Mouse (Mus musculus): ENCODE measurements around the gene Selenow. TPM values are rescaled to one million over a fixed set of nuclear protein-coding genes. Genes with fewer than 3 reads are reported as not detected.

Gene Selenow
- polyA plus RNA-seq, 1 experiment from 2014 or later, result 1,357 TPM

DNA sequence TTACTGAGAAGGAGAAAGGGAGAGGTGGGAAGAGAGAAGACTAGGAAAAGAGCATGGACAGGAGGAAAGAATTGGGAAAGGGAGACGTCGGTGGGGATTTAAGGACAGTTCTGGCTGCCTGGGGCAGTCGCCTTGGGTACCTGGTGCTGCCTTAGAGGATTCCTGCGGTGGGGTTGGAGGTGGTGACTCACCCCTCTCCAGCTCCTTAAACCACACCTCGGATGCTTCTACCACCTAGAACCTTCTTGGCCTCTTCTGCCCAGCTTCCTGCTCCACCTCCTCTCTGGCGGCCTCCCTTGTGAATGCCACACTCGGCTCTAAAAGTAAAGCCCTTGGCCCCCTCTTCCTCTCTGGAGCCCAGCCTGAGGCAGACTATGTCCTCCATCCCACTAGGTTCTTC is 33.3 kb upstream of the Selenow start:
- H3K4me3 ChIP-seq, result peak overlapping the region; percentile 17; the same call in 1 of the 2 replicates
- no peak for ATAC-seq
- H3K27ac ChIP-seq, result no peak overlapping the region
- H3K4me2 ChIP-seq, result peak overlapping the region; percentile 45
- peaks cover 6% of the 10 kb centered on the region; the same call in 1 of the 2 replicates for H3K4me1 ChIP-seq
- peak overlapping the region; percentile 34 for H3K9ac ChIP-seq
- 18% methylated on average over 7 of the region's 7 CpGs for WGBS
- H3K9me3 ChIP-seq (replicated peaks), result no peaks in the 10 kb centered on the region; the same call in 1 of the 2 replicates
- no peaks in the 10 kb centered on the region for H3K27me3 ChIP-seq
- H3K36me3 ChIP-seq (ENCODE audit: poor library complexity, severe bottlenecking), result no peaks in the 10 kb centered on the region

DNA sequence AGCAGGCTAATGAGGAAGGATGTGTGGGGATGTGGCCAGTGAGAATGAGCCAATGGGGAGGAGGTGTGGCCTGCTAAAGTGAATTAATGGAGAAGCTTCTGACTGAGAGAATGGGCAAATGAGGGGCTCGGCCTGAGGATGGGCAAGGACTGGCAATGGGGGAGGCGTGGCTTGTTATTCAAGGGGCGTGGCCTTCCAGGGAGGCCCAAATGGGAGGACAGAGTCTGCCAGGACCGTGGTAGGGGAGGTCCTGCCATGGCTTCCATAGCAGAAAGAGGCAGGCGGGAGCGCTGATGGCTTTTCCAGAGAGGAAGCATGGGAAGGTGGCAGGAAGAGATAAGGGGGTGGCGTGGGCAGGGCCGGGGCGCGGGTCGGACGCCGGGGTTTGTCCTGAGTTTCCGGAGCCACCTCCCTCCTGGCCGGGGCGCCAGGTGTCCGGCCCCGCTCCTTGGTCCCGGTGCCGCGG is 32.8 kb upstream of the Selenow start:
- ATAC-seq, result peak; percentile 27; the same call in 1 of the 2 replicates
- WGBS, result 5% methylated on average over 20 of the region's 21 CpGs
- no peaks in the 10 kb centered on the region for H3K27me3 ChIP-seq
- no peaks in the 10 kb centered on the region for H3K36me3 ChIP-seq (ENCODE audit: poor library complexity, severe bottlenecking)
- no peaks in the 10 kb centered on the region; the same call in 1 of the 2 replicates for H3K9me3 ChIP-seq (replicated peaks)
- H3K4me1 ChIP-seq, result peaks cover 6% of the 10 kb centered on the region; the same call in 1 of the 2 replicates
- H3K9ac ChIP-seq, result peak overlapping the region; percentile 34
- peak overlapping the region; percentile 17 for H3K4me3 ChIP-seq
- H3K4me2 ChIP-seq, result peak overlapping the region; percentile 45
- H3K27ac ChIP-seq, result no peak overlapping the region

GRCm38 (mm10) chr7:15954436-15954835 is 32.2 kb upstream of the Selenow start:
- Histone ChIP-seq H3K4me2 (no peak overlapping the region), H3K27ac (no peak overlapping the region), H3K36me3 (ENCODE audit: poor library complexity, severe bottlenecking) (no peaks in the 10 kb centered on the region), H3K4me1 (peaks cover 6% of the 10 kb centered on the region; the same call in 1 of the 2 replicates), H3K27me3 (no peaks in the 10 kb centered on the region), H3K9me3 (replicated peaks) (no peaks in the 10 kb centered on the region; the same call in 1 of the 2 replicates), H3K9ac (no peak overlapping the region), H3K4me3 (no peak overlapping the region)
- no peak for ATAC-seq
- 90% methylated on average over 7 of the region's 7 CpGs for WGBS

DNA sequence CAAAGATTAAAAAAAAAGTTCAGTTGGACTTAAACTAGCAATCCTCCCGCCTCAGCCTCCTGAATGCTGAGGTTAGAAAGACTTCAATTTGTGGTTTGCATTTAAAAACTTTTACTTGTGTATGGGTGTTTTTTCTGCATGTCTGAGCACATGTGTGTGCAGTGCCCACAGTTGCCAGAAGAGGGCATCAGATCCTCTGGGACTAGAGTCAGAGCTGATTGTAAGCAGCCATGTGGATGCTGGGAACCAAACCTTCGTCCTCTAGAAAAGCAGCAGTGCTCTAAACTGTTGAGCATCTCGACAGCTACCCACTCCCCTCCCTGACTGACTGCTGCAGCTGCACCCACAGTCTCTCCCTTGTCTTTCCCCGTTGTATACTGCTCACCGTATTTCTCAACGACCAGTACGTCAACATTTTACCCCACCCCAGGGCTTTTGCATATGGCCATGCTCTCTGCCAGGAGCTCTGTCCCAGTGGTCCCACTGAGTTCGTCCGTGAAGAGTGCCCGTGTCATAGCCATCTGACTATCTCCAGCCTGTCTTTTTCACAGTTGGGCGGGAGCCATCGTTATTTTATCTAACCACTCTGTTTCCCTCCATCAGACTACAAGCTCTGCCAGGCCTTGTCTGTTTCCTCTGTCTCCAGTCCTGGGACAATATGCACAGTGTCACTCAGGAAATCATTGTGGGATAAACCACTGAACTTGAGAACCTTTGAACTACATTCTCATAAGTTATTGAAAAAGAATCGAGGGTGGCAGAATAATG is 31.3 kb upstream of the Selenow start:
- no peak for ATAC-seq
- Histone ChIP-seq H3K4me2 (no peak overlapping the region), H3K4me3 (no peak overlapping the region), H3K9me3 (replicated peaks) (no peaks in the 10 kb centered on the region; the same call in 1 of the 2 replicates), H3K27me3 (no peaks in the 10 kb centered on the region), H3K9ac (no peak overlapping the region), H3K27ac (no peak overlapping the region), H3K36me3 (ENCODE audit: poor library complexity, severe bottlenecking) (no peaks in the 10 kb centered on the region), H3K4me1 (peaks cover 6% of the 10 kb centered on the region)
- 92% methylated on average over 13 of the region's 13 CpGs for WGBS

DNA sequence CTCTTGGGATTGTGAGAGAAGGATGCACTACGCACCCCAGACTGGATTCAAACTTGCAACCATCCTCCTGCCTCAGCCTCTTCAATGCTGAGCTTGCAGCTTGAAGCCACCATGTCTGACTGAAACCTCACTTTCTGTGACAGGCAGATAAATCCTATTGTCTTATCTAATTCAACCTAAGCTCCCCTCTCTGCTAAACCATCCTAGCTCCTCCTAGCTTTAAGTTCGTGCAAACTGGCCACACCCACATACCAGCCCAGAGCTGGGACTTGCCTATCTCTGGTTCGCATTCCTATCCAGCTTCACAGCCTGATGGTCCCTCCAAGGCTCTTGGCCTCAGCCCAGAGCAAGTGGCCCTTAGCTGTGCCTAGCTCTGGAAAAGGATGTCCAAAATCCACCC is 30.2 kb upstream of the Selenow start:
- Histone ChIP-seq H3K9ac (no peak overlapping the region), H3K4me3 (no peak overlapping the region), H3K9me3 (replicated peaks) (no peaks in the 10 kb centered on the region; the same call in 1 of the 2 replicates), H3K36me3 (ENCODE audit: poor library complexity, severe bottlenecking) (no peaks in the 10 kb centered on the region), H3K27ac (no peak overlapping the region), H3K4me2 (no peak overlapping the region), H3K27me3 (no peaks in the 10 kb centered on the region), H3K4me1 (peaks cover 6% of the 10 kb centered on the region)
- no peak for ATAC-seq
- WGBS, result 83% methylated on average over 3 of the region's 3 CpGs

GRCm38 (mm10) chr7:15950008-15950407 is 27.8 kb upstream of the Selenow start:
- Histone ChIP-seq H3K4me2 (no peak overlapping the region), H3K36me3 (ENCODE audit: poor library complexity, severe bottlenecking) (no peaks in the 10 kb centered on the region), H3K4me3 (no peak overlapping the region), H3K27ac (no peak overlapping the region), H3K27me3 (no peaks in the 10 kb centered on the region), H3K9me3 (replicated peaks) (no peaks in the 10 kb centered on the region; the same call in 1 of the 2 replicates), H3K9ac (no peak overlapping the region), H3K4me1 (peaks cover 9% of the 10 kb centered on the region)
- WGBS, result 88% methylated on average over 15 of the region's 15 CpGs
- no peak for ATAC-seq

GRCm38 (mm10) chr7:15949216-15949790 is 27.1 kb upstream of the Selenow start:
- H3K36me3 ChIP-seq (ENCODE audit: poor library complexity, severe bottlenecking), result peaks cover 2% of the 10 kb centered on the region; the same call in 1 of the 2 replicates
- 83% methylated on average over 7 of the region's 7 CpGs for WGBS

DNA sequence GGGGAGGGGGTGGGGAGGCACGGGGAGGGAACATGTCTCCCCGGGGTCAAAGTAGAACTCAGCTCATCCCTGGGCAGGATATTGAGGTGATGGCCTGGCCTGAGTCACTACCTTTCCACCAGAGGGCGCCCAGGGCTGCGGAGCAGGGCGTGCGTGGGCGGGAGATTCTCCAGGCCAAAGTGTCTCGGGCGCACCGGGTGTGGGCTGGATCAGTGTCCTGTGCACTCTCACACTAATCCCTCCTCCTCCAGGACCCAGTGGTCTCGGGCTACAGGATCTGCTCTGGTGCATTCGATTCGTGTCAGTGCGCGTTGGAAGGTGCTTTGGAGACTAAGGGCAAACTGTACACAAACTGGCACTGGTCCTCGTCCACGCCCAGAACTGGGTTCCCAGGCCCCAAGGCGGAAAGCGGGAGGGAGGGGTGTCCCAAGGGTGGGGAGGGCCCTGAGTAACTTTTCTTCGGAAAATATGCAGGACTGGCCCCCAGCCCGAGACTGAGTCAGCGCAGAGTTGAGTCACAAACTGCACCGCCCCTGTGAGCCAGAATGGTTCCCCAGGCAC is 26.3 kb upstream of the Selenow start:
- peak; percentile 6; the same call in 1 of the 2 replicates for ATAC-seq
- WGBS, result 6% methylated on average over 23 of the region's 23 CpGs
- Histone ChIP-seq H3K36me3 (ENCODE audit: poor library complexity, severe bottlenecking) (peaks cover 10% of the 10 kb centered on the region), H3K4me2 (peak overlapping the region; percentile 47), H3K4me3 (peak overlapping the region; percentile 7; the same call in 1 of the 2 replicates), H3K9ac (peak overlapping the region; percentile 45; the same call in 1 of the 2 replicates), H3K27me3 (no peaks in the 10 kb centered on the region), H3K4me1 (peaks cover 19% of the 10 kb centered on the region), H3K27ac (no peak overlapping the region), H3K9me3 (replicated peaks) (no peaks in the 10 kb centered on the region; the same call in 1 of the 2 replicates)

More at GRCm38 (mm10) chr7:15949216-15949790, 27.1 kb upstream of the Selenow start:
- no peak for ATAC-seq
- no peak overlapping the region for H3K27ac ChIP-seq
- H3K9me3 ChIP-seq (replicated peaks), result no peaks in the 10 kb centered on the region; the same call in 1 of the 2 replicates
- no peak overlapping the region for H3K4me2 ChIP-seq
- H3K4me1 ChIP-seq, result peaks cover 15% of the 10 kb centered on the region
- no peaks in the 10 kb centered on the region for H3K27me3 ChIP-seq
- no peak overlapping the region for H3K4me3 ChIP-seq
- H3K9ac ChIP-seq, result no peak overlapping the region

DNA sequence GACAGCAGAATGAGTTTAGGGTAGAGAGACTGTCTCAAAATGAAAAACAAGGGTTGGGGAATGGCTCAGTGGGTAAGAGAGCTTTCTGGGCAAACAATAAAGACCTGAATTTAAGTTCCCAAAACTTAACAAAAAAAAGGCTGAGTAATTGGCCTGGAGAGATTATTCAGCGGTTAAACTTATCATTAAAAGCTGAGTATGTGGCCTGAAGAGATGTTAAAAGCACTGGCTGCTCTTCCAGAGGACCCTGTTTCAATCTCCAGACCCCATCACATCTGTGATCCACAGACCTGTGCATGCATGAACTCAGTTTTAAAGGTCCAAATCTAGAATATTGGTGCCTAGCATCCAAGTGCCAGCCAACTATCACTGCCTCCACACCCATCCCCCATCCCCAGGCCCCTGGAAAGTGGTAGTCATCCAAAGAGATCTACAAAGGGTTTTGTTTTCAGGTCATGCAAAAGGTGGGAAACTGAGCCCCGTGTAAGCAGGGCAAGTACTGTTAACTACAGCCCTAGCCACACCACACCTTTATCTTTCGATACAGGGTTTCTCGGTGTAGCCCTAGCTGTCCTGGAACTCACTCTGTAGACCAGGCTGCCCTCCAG is 25.6 kb upstream of the Selenow start:
- peaks cover 19% of the 10 kb centered on the region for H3K4me1 ChIP-seq
- ATAC-seq, result no peak
- no peak overlapping the region for H3K27ac ChIP-seq
- WGBS, result 46% methylated on average over 4 of the region's 4 CpGs
- H3K27me3 ChIP-seq, result no peaks in the 10 kb centered on the region
- no peak overlapping the region for H3K4me2 ChIP-seq
- H3K9ac ChIP-seq, result no peak overlapping the region
- H3K9me3 ChIP-seq (replicated peaks), result no peaks in the 10 kb centered on the region
- H3K36me3 ChIP-seq (ENCODE audit: poor library complexity, severe bottlenecking), result peaks cover 17% of the 10 kb centered on the region
- no peak overlapping the region for H3K4me3 ChIP-seq

DNA sequence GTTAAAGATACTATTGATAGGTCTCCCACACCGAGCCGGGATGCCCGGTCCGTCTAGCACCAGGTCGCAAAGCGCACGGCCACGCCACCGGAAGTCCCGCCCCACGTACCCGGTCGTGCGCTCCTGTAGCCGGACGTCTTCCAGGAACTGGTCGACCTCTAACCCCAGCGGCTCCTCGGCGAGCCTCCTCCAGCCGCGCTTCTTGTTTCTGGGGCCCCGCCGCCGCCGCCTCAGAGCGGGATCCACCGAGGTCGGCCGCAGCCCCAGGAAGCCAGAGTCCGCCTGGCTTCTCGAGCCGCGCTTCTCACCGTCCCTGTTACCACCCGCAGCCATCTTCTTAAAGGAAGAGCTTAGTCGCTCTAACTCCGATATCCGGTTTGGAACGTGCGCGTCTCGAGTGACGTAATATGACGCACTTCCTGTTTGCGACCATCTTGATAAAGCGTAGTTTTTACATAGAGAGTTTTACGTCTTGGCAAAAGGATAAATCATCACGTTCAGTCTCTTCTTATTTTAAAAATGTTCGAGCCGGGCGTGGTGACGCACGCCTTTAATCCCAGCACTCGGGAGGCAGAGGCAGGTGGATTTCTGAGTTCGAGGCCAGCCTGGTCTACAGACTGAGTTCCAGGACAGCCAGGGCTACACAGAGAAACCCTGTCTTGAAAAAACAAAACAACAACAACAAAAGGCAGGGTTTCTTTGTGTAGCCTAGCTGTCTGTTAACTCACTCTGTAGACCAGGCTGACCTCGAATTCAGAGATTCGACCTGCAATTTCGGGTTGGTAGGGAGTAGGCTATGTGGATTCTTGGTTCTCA is 23.7 kb upstream of the Selenow start, which contains the start of gene Nop53:
Gene Nop53, minus strand, starts transcription at position 354 of the 816 bp plus-strand sequence.
- H3K9me3 ChIP-seq (replicated peaks), result no peaks in the 10 kb centered on the region
- H3K27me3 ChIP-seq, result no peaks in the 10 kb centered on the region
- peaks cover 19% of the 10 kb centered on the region for H3K4me1 ChIP-seq
- peak within 1 kb of the TSS; percentile 84 for H3K4me2 ChIP-seq
- H3K36me3 ChIP-seq (ENCODE audit: poor library complexity, severe bottlenecking), result peaks cover 36% of the 10 kb centered on the region
- 2% methylated on average over 59 of the region's 59 CpGs for WGBS
- ATAC-seq, result peak; percentile 95
- peak within 1 kb of the TSS; percentile 71 for H3K9ac ChIP-seq
- peak within 1 kb of the TSS; percentile 91 for H3K27ac ChIP-seq
- H3K4me3 ChIP-seq, result peak within 1 kb of the TSS; percentile 65

- no peak; the same call in 1 of the 2 replicates for ATAC-seq
- H3K9me3 ChIP-seq (replicated peaks), result no peaks in the 10 kb centered on the region
- H3K4me2 ChIP-seq, result peak overlapping the region; percentile 84
- H3K27ac ChIP-seq, result no peak overlapping the region
- H3K9ac ChIP-seq, result peak overlapping the region; percentile 71
- WGBS, result 8% methylated on average over 8 of the region's 8 CpGs
- peak overlapping the region; percentile 65 for H3K4me3 ChIP-seq
- no peaks in the 10 kb centered on the region for H3K27me3 ChIP-seq
- H3K36me3 ChIP-seq (ENCODE audit: poor library complexity, severe bottlenecking), result peaks cover 43% of the 10 kb centered on the region
- peaks cover 19% of the 10 kb centered on the region for H3K4me1 ChIP-seq
Observed at GRCm38 (mm10) chr7:15945211-15945610, 23.0 kb upstream of the Selenow start.

Data from forebrain, embryonic 13.5 days (tissue).